Mouse (Mus musculus) embryonic facial prominence, embryonic 12.5 days (tissue): Measurements from ENCODE around the gene Fcgr3. TPM values are rescaled to one million over a fixed set of nuclear protein-coding genes. Genes with fewer than 3 reads are reported as not detected.

Experiments
- ATAC-seq: fragments of 200-750 bp; cut with Nextera tagmentation; 2 replicates; pipeline ENCODE4 v1.8.0; 2017; ENCODE audit not compliant: insufficient number of reproducible peaks, insufficient read depth, low FRiP score, low TSS enrichment
- H3K27ac ChIP-seq: fragments of 300-500 bp; sonication (generic); 2 replicates; pipeline ENCODE4 v1.5.1; 2016; ENCODE audit warnings: mild to moderate bottlenecking
- H3K27me3 ChIP-seq: fragments of 300-500 bp; sonication (generic); 2 replicates; pipeline ENCODE4 v1.6.1; 2016; ENCODE audit warnings: mild to moderate bottlenecking, moderate library complexity
- H3K36me3 ChIP-seq: fragments of 300-500 bp; sonication (generic); 2 replicates; pipeline ENCODE4 v1.6.1; 2016; ENCODE audit warnings: mild to moderate bottlenecking
- H3K4me1 ChIP-seq: fragments of 300-500 bp; sonication (generic); 2 replicates; pipeline ENCODE4 v1.6.1; 2016
- H3K4me2 ChIP-seq: fragments of 300-500 bp; sonication (generic); replicated peaks from 2 replicates; pipeline ENCODE4 v1.6.1; 2016; ENCODE audit warnings: mild to moderate bottlenecking, moderate library complexity
- H3K4me3 ChIP-seq: fragments of 300-500 bp; sonication (generic); 2 replicates; pipeline ENCODE4 v1.5.1; 2016; ENCODE audit warnings: mild to moderate bottlenecking
- H3K9ac ChIP-seq: fragments of 300-500 bp; sonication (generic); 2 replicates; pipeline ENCODE4 v1.6.1; 2016; ENCODE audit warnings: mild to moderate bottlenecking, moderate library complexity
- H3K9me3 ChIP-seq: fragments of 300-500 bp; sonication (generic); 2 replicates; pipeline ENCODE4 v1.6.1; 2016; ENCODE audit warnings: mild to moderate bottlenecking, moderate library complexity
- WGBS: fragments of 180-500 bp; shearing (Covaris S2); methylation state at CpG from one replicate; pipeline ENCODE4 v1.1.7; 2016; 5-methylcytosine and 5-hydroxymethylcytosine counted together
- polyA plus RNA-seq: library from polyadenylated mRNA; unstranded; fragments of >200 nt; fragmentation: Nextera tagmentation; extraction: Ambion mirVana; gene quantifications from 2 replicates; pipeline ENCODE4 v1.2.1, GENCODE M21; 2016

Gene Fcgr3
- polyA plus RNA-seq, 1 experiment from 2014 or later, result 6.5 TPM

- peak overlapping the region; percentile 78 for H3K27ac ChIP-seq
- peak; percentile 87 for ATAC-seq
- H3K4me3 ChIP-seq, result peak overlapping the region; percentile 66
- H3K4me1 ChIP-seq, result no peaks in the 10 kb centered on the region
- H3K36me3 ChIP-seq, result no peaks in the 10 kb centered on the region
- under 1% methylated on average over 33 of the region's 33 CpGs for WGBS
- peaks cover 4% of the 10 kb centered on the region; the same call in 1 of the 2 replicates for H3K27me3 ChIP-seq
- H3K9ac ChIP-seq, result peak overlapping the region; percentile 60
- H3K4me2 ChIP-seq, result peak overlapping the region; percentile 49
- H3K9me3 ChIP-seq, result no peaks in the 10 kb centered on the region
These were observed 20.2 kb downstream of the Fcgr3 start for GRCm38 (mm10) chr1:171044365-171045078.

- Histone ChIP-seq H3K27ac (peak overlapping the region; percentile 78; the same call in 1 of the 2 replicates), H3K4me1 (no peaks in the 10 kb centered on the region), H3K9ac (no peak overlapping the region), H3K4me2 (peak overlapping the region; percentile 45), H3K9me3 (no peaks in the 10 kb centered on the region), H3K4me3 (peak overlapping the region; percentile 66), H3K36me3 (no peaks in the 10 kb centered on the region), H3K27me3 (peaks cover 4% of the 10 kb centered on the region; the same call in 1 of the 2 replicates)
- no peak for ATAC-seq
- WGBS, result 72% methylated on average over 3 of the region's 3 CpGs
These were observed 21.1 kb downstream of the Fcgr3 start for GRCm38 (mm10) chr1:171043594-171044153.

GRCm38 (mm10) chr1:171039880-171040279 lies 24.9 kb downstream of the Fcgr3 start:
- no peak for ATAC-seq
- no peak overlapping the region for H3K9ac ChIP-seq
- 87% methylated on average over 7 of the region's 7 CpGs for WGBS

GRCm38 (mm10) chr1:171039135-171039534 lies 25.6 kb downstream of the Fcgr3 start:
- no peak overlapping the region; the same call in 1 of the 2 replicates for H3K4me2 ChIP-seq
- H3K27ac ChIP-seq, result no peak overlapping the region
- peaks cover 16% of the 10 kb centered on the region for H3K27me3 ChIP-seq
- no peak for ATAC-seq
- no peaks in the 10 kb centered on the region for H3K9me3 ChIP-seq
- peaks cover 6% of the 10 kb centered on the region; the same call in 1 of the 2 replicates for H3K4me1 ChIP-seq
- H3K4me3 ChIP-seq, result no peak overlapping the region
- H3K9ac ChIP-seq, result no peak overlapping the region
- no peaks in the 10 kb centered on the region for H3K36me3 ChIP-seq
- WGBS, result 76% methylated on average over 6 of the region's 6 CpGs

More at GRCm38 (mm10) chr1:171039880-171040279, 24.9 kb downstream of the Fcgr3 start:
- no peak overlapping the region for H3K4me3 ChIP-seq
- H3K4me2 ChIP-seq, result no peak overlapping the region
- no peaks in the 10 kb centered on the region for H3K9me3 ChIP-seq
- H3K4me1 ChIP-seq, result peaks cover 4% of the 10 kb centered on the region; the same call in 1 of the 2 replicates
- H3K27ac ChIP-seq, result no peak overlapping the region
- H3K27me3 ChIP-seq, result peaks cover 14% of the 10 kb centered on the region
- H3K36me3 ChIP-seq, result no peaks in the 10 kb centered on the region

GRCm38 (mm10) chr1:171037861-171038721 lies 26.6 kb downstream of the Fcgr3 start:
- no peaks in the 10 kb centered on the region for H3K9me3 ChIP-seq
- peaks cover 6% of the 10 kb centered on the region; the same call in 1 of the 2 replicates for H3K4me1 ChIP-seq
- peaks cover 20% of the 10 kb centered on the region for H3K27me3 ChIP-seq
- peak overlapping the region; percentile 58 for H3K27ac ChIP-seq
- no peaks in the 10 kb centered on the region for H3K36me3 ChIP-seq
- WGBS, result under 1% methylated on average over 47 of the region's 47 CpGs
- peak overlapping the region; percentile 82 for H3K4me3 ChIP-seq
- peak overlapping the region; percentile 50 for H3K4me2 ChIP-seq
- H3K9ac ChIP-seq, result peak overlapping the region; percentile 52; the same call in 1 of the 2 replicates
- ATAC-seq, result peak; percentile 68

- H3K27ac ChIP-seq, result no peak overlapping the region
- no peaks in the 10 kb centered on the region for H3K9me3 ChIP-seq
- no peak overlapping the region for H3K9ac ChIP-seq
- peaks cover 6% of the 10 kb centered on the region; the same call in 1 of the 2 replicates for H3K4me1 ChIP-seq
- peak overlapping the region; percentile 35 for H3K4me3 ChIP-seq
- H3K27me3 ChIP-seq, result peaks cover 33% of the 10 kb centered on the region
- ATAC-seq, result no peak
- peak overlapping the region; percentile 58 for H3K4me2 ChIP-seq
- H3K36me3 ChIP-seq, result no peaks in the 10 kb centered on the region
- 3% methylated on average over 22 of the region's 22 CpGs for WGBS
These were observed 28.0 kb downstream of the Fcgr3 start for GRCm38 (mm10) chr1:171036550-171037324.

- peaks cover 45% of the 10 kb centered on the region for H3K27me3 ChIP-seq
- no peaks in the 10 kb centered on the region for H3K36me3 ChIP-seq
- no peak overlapping the region for H3K27ac ChIP-seq
- H3K4me2 ChIP-seq, result peak overlapping the region; percentile 83; the same call in 1 of the 2 replicates
- no peak overlapping the region for H3K4me3 ChIP-seq
- ATAC-seq, result no peak
- H3K4me1 ChIP-seq, result peaks cover 6% of the 10 kb centered on the region; the same call in 1 of the 2 replicates
- H3K9ac ChIP-seq, result no peak overlapping the region
- 53% methylated on average over 11 of the region's 11 CpGs for WGBS
- H3K9me3 ChIP-seq, result no peaks in the 10 kb centered on the region
These were observed 29.1 kb downstream of the Fcgr3 start for GRCm38 (mm10) chr1:171035611-171036010.

- H3K9me3 ChIP-seq, result no peaks in the 10 kb centered on the region
- peaks cover 6% of the 10 kb centered on the region; the same call in 1 of the 2 replicates for H3K4me1 ChIP-seq
- H3K27me3 ChIP-seq, result peaks cover 51% of the 10 kb centered on the region
- 8% methylated on average over 11 of the region's 11 CpGs for WGBS
- no peaks in the 10 kb centered on the region for H3K36me3 ChIP-seq
- H3K4me3 ChIP-seq, result peak overlapping the region; percentile 58
- H3K27ac ChIP-seq, result no peak overlapping the region
- no peak for ATAC-seq
- H3K4me2 ChIP-seq, result peak overlapping the region; percentile 83
- 0 out of 2 replicates have a peak overlapping the region, but pooled peaks have one; percentile 3 for H3K9ac ChIP-seq
These were observed 30.5 kb downstream of the Fcgr3 start for GRCm38 (mm10) chr1:171034201-171034600.

- WGBS, result 0% methylated on average over 20 of the region's 20 CpGs
- Histone ChIP-seq H3K4me2 (peak overlapping the region; percentile 83), H3K4me1 (peaks cover 6% of the 10 kb centered on the region; the same call in 1 of the 2 replicates), H3K27ac (no peak overlapping the region), H3K9ac (peak overlapping the region; percentile 45; the same call in 1 of the 2 replicates), H3K9me3 (no peaks in the 10 kb centered on the region), H3K36me3 (no peaks in the 10 kb centered on the region), H3K4me3 (peak overlapping the region; percentile 58), H3K27me3 (peaks cover 51% of the 10 kb centered on the region)
- ATAC-seq, result no peak
These were observed 31.0 kb downstream of the Fcgr3 start for GRCm38 (mm10) chr1:171033756-171034155.

- no peak for ATAC-seq
- WGBS, result under 1% methylated on average over 16 of the region's 16 CpGs
These were observed 31.5 kb downstream of the Fcgr3 start for GRCm38 (mm10) chr1:171033196-171033595.

More at GRCm38 (mm10) chr1:171033196-171033595, 31.5 kb downstream of the Fcgr3 start:
- Histone ChIP-seq H3K9ac (peak overlapping the region; percentile 45), H3K9me3 (no peaks in the 10 kb centered on the region), H3K27ac (no peak overlapping the region), H3K36me3 (no peaks in the 10 kb centered on the region), H3K4me1 (peaks cover 6% of the 10 kb centered on the region; the same call in 1 of the 2 replicates), H3K27me3 (peaks cover 51% of the 10 kb centered on the region), H3K4me2 (peak overlapping the region; percentile 83), H3K4me3 (peak overlapping the region; percentile 58)
